26 mouse cellular contexts compared by ENCODE assay signal in the genomic region with DNA sequence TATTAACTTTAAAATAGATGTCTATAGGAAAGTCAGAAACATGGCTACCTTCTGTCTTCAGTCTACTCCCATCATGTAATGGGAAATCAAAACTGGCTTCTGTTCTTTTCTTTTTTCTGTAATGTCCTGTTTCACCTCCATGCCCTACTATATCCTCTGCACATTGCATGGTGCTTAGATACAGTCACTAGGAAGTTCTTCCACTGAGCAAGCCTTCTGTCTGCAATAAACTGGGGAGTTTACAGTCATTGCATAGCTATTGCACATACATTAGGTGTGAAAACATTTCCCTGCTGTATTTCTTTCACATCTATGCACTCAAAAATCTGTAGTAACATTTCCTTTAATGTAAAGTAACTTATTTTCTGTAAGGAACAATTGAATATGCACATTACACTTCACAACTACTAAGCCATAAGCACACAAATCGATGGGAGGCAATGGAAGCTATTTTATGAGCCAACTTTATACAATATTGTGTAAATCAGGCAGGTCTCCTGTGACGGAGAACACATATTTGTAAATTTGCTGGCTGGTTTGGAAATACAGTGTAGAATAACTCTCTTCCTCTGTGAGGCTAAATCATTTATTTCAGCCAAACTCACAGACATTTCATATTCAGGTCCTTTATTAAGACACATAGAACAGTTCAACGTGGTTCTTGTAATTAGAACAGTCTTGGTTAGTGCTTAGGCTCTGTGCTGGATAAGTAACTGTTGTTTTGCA.
"Had no signal": no experiment of that assay in that cellular context is flagged by ENCODE, and none has a peak within 500 bp of the region (broad histone marks: within the 10 kb centered on the region; RNA-seq: fewer than 3 reads in every experiment).

No protein-coding gene starts in this region.

- H3K27ac ChIP-seq: embryonic facial prominence, embryonic 10.5 days; embryonic facial prominence, embryonic 12.5 days; embryonic facial prominence, embryonic 13.5 days; embryonic facial prominence, embryonic 15.5 days; forebrain, embryonic 10.5 days; forebrain, embryonic 12.5 days; forebrain, embryonic 13.5 days; forebrain, embryonic 15.5 days; gastrocnemius, adult 2 months; heart, adult 2 months had no signal

- DNase-seq: cerebellum, adult 18-20 months; cerebellum, adult 2 months; cerebellum, adult 8-10 months; cerebellum, adult 9-11 months; cerebellum, postnatal 10 days; cerebellum, postnatal 14 days; cerebellum, postnatal 25 days; cerebellum, postnatal 36 days; embryo, embryonic 11 days; gastrocnemius, adult 2 months; gastrocnemius, postnatal 10 days; gastrocnemius, postnatal 14 days; gastrocnemius, postnatal 25 days; gastrocnemius, postnatal 36 days; heart, adult 18-20 months; heart, adult 2 months had no signal

- H3K4me3 ChIP-seq: embryonic facial prominence, embryonic 10.5 days; embryonic facial prominence, embryonic 12.5 days; embryonic facial prominence, embryonic 13.5 days; embryonic facial prominence, embryonic 15.5 days; erythroblast, embryonic 14.5 days; forebrain, embryonic 10.5 days; forebrain, embryonic 12.5 days; forebrain, embryonic 13.5 days; forebrain, embryonic 15.5 days; gastrocnemius, adult 2 months; heart, adult 2 months had no signal

- ATAC-seq: forebrain, embryonic 13.5 days; forebrain, embryonic 14.5 days; forebrain, embryonic 15.5 days had no signal
